Mouse (Mus musculus) liver, embryonic 12.5 days (tissue): Measurements from ENCODE around the gene Btbd35f21. TPM values are rescaled to one million over a fixed set of nuclear protein-coding genes. Genes with fewer than 3 reads are reported as not detected.
"Not testable (repeated sequence)": the region's sequence is repeated elsewhere in the genome, so short reads cannot be mapped to it uniquely, and the experiment has no call there.

Source experiments
- ATAC-seq: fragments of 200-750 bp; cut with Nextera tagmentation; 2 replicates; pipeline ENCODE4 v1.8.0; 2017; ENCODE audit warnings: moderate number of reproducible peaks, mild to moderate bottlenecking, moderate library complexity
- H3K27ac ChIP-seq: fragments of 300-500 bp; sonication (generic); 2 replicates; pipeline ENCODE4 v1.5.1; 2016; ENCODE audit warnings: mild to moderate bottlenecking
- H3K27me3 ChIP-seq: fragments of 300-500 bp; sonication (generic); replicated peaks from 2 replicates; pipeline ENCODE4 v1.6.1; 2016; ENCODE audit warnings: mild to moderate bottlenecking, moderate library complexity
- H3K36me3 ChIP-seq: fragments of 300-500 bp; sonication (generic); 2 replicates; pipeline ENCODE4 v1.6.1; 2016; ENCODE audit warnings: mild to moderate bottlenecking, moderate library complexity
- H3K4me1 ChIP-seq: fragments of 300-500 bp; sonication (generic); 2 replicates; pipeline ENCODE4 v1.6.1; 2016
- H3K4me2 ChIP-seq: fragments of 300-500 bp; sonication (generic); 2 replicates; pipeline ENCODE4 v1.6.1; 2016; ENCODE audit warnings: mild to moderate bottlenecking, moderate library complexity
- H3K4me3 ChIP-seq: fragments of 300-500 bp; sonication (generic); 2 replicates; pipeline ENCODE4 v1.5.1; 2016; ENCODE audit warnings: mild to moderate bottlenecking, moderate library complexity
- H3K9ac ChIP-seq: fragments of 300-500 bp; sonication (generic); 2 replicates; pipeline ENCODE4 v1.6.1; 2016; ENCODE audit warnings: mild to moderate bottlenecking, moderate library complexity
- H3K9me3 ChIP-seq: fragments of 300-500 bp; sonication (generic); replicated peaks from 2 replicates; pipeline ENCODE4 v1.6.1; 2016; ENCODE audit warnings: mild to moderate bottlenecking, moderate library complexity
- WGBS: fragments of 180-500 bp; shearing (Covaris S2); methylation state at CpG from one replicate; pipeline ENCODE4 v1.1.7; 2016; ENCODE audit not compliant: insufficient replicate concordance; 5-methylcytosine and 5-hydroxymethylcytosine counted together
- polyA plus RNA-seq: library from polyadenylated mRNA; unstranded; fragments of >200 nt; fragmentation: Nextera tagmentation; extraction: Ambion mirVana; gene quantifications from 2 replicates; pipeline ENCODE4 v1.2.1, GENCODE M21; 2016

Btbd35f21 gene
- not detected in 2 replicates for polyA plus RNA-seq

DNA sequence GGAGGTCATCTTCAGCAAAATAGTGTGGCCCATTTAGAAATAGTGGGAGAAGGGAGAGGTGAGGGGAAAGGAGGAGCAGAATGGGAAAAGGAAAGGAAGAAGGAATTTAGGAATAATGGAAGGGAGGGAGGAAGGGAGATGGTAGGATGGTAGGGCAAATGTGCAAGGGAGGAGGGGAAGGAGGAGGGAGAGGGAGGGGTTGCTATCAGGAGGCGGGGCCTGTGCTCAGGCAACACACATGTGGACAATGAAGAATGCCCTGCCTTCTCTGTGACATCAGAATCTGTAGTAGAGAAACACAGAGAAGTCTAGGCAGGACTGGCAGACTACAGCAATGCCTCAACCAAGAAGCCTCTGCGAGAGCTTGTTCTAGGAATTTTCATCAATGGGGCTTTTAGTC lies at the start of gene Btbd35f21:
Btbd35f21 (plus strand) TSS at position 301 of the 400 bp plus-strand sequence.
- ATAC-seq, H3K27ac ChIP-seq, H3K4me1 ChIP-seq, H3K36me3 ChIP-seq, H3K9ac ChIP-seq, H3K4me2 ChIP-seq, H3K4me3 ChIP-seq, H3K9me3 ChIP-seq, H3K27me3 ChIP-seq: not testable (repeated sequence)
- no CpG with 5 or more reads among the region's 2 CpGs for WGBS

Other genes starting within 250 kb of the Btbd35f21 start
- not detected in 2 replicates for gene Btbd35f1, start 166.1 kb upstream of the Btbd35f21 start, polyA plus RNA-seq
- not detected in 2 replicates for gene Gm5926, start 75.4 kb upstream of the Btbd35f21 start, polyA plus RNA-seq
- gene Btbd35f30, start 168.5 kb downstream of the Btbd35f21 start, polyA plus RNA-seq = not detected in 2 replicates
- gene Gm21789, start 215.7 kb downstream of the Btbd35f21 start, polyA plus RNA-seq = not detected in 2 replicates
- not detected in 2 replicates for gene Btbd35f5, start 247.8 kb downstream of the Btbd35f21 start, polyA plus RNA-seq